Mouse (Mus musculus) lung, adult 2 months (tissue): ENCODE data around the gene Bank1.

Source experiments
- CTCF ChIP-seq: fragments of 200-500 bp; IDR thresholded peaks from 2 replicates; pipeline ENCODE4 v1.5.1; 2011; ENCODE audit warnings: mild to moderate bottlenecking, low read length, control low read depth; ENCODE audit not compliant: insufficient read depth
- POLR2A ChIP-seq: fragments of 200-500 bp; IDR thresholded peaks from 2 replicates; pipeline ENCODE4 v1.6.1; 2011; ENCODE audit warnings: low read depth, mild to moderate bottlenecking, control low read depth, low read length, borderline replicate concordance; ENCODE audit errors: extremely low read depth

DNA sequence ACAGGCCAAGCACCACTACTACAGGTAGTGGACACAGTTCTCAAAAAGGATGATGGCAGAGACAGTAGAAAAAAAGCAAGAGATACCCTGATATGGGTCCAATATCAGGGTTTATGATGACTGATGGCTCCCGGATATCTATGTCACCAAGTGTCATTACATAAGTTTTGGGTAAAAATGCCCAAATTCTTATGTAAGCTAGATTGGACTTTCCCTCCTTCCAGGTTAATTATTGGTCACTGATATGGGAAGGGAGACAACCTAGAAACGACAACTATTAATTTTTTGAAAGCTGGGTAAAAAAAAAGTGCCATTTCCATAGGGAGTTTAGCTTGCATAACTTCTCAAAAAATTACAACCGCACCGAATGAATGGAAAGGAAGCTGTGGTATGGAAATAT lies 277.8 kb downstream of the Bank1 start:
- TF ChIP-seq CTCF, result no peak
- TF ChIP-seq POLR2A, result no peak
